Mouse (Mus musculus): ENCODE measurements at regions not wholly inside any gene's neighbourhood (a gene's known extent, or its start where the extent isn't known, plus 50 kb on each side); places are given as distances from the start of the nearest gene placed in this dataset.

DNA sequence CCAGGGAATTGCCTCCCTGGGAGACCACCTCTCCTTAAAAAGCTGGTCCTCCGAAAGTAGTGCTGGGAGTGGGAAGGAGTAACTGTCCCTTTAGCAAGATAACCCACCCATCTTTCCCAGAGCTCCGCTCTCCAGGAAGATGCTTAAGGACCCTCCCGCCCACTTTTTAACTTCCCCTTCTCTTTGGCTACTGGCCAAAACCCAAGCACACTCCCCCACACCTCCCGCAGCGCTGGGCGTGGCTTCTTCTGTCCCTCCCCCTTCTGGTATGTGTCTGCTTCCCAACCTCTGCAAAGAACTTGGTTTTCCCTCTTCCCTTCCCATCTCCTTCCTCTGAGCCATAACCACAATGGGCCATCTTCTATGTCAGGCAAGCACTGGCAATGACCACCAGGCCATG, 85.4 kb downstream of the Rpap3 start:
- no peak for DNase-seq (ENCODE audit: low spot score)

DNA sequence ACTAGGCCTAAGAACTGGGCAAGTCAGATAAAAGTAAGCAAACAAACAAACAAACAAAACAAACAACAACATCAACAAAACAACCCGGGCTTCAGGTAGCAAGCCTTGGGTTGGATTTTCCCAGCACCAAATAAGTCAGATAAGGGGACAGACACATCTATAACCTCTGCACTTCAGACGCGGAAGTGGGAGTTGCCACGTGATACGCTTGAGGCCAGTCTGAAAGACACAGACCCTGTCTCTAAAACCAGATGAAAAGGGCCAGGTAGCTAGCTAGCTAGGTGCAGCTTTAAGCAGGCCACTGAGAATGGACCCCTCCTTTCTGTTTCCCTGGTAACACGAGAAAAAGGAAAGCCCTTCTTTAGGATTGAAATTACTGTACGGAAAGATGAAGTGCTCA, 85.9 kb downstream of the Rpap3 start:
- no peak for DNase-seq (ENCODE audit: low spot score)

DNA sequence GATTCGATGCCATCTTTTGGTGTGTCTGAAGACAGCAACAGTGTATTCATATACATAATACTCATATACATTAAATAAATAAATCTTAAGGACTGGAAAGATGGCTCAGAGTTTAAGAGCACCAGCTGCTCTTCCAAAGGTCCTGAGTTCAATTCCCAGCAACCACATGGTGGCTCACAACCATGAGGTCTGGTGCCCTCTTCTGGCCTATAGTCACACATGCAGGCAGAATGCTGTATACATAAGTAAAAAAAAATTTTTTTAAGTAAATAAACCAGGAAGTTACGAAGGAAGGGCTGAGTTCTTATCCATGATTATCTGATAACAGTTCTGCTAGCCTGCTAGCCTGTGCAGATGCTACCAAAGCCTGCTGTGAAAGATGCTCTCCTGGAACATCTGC, 93.3 kb downstream of the Rpap3 start:
- no peak for DNase-seq (ENCODE audit: low spot score)

DNA sequence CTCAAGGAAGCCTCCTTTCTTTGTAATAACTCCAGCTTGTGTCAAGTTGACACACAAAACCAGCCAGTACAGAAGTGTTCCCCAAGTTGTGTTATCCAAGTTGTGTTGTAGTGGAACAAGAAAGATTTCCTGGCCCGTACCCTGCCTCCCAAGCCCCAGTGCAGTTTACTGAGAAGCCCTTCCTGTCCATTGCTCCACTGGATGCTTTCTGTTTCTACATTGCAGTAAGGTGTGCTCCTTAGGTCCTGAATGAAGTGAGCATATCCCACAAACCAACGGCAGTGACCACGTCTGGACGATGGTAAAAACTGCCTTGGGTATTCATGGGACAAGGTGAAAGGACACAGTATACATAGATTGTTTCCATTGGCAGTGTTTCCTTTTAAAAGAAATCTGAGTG, 94.9 kb downstream of the Rpap3 start:
- DNase-seq (ENCODE audit: low spot score): no peak

DNA sequence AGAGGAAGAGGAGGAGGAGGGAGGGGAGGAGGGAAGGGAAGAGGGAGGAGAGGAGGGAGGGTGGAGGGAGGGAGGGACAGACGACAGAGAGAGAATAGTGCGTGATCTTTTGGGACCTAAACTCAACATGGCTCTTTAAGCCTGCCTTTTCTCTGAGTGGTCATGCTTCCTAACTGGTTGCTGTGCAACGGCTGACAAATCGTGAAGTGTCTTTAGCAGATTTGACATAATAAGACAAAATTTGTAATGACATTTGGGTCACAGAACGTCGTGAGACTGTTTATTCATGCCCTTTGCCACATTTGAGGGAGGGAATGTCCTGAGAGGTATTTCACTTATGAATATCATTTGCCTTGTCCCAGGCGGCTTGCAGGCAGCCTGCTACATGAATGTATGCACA, 96.1 kb downstream of the Rpap3 start:
- DNase-seq (ENCODE audit: low spot score): no peak

DNA sequence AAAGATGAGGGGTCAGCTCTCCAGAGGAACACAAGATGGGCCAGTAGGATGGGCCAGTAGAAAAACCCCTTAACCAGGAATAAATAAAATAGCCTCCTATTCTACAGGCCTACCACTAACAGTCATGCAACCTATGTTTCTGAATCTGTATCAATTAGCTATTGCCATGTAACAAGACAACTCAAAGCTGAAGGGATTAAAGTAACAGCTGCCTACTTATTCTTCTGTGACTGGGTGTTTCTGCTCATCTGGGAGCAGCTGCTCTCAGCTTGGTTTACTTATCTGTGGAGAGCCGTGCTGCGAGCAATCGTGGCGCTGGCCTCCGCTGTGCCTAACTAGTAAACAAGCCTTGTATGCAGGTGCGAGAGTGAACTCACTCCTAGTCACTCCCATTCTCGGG, 97.0 kb downstream of the Rpap3 start:
- no peak for DNase-seq (ENCODE audit: low spot score)

DNA sequence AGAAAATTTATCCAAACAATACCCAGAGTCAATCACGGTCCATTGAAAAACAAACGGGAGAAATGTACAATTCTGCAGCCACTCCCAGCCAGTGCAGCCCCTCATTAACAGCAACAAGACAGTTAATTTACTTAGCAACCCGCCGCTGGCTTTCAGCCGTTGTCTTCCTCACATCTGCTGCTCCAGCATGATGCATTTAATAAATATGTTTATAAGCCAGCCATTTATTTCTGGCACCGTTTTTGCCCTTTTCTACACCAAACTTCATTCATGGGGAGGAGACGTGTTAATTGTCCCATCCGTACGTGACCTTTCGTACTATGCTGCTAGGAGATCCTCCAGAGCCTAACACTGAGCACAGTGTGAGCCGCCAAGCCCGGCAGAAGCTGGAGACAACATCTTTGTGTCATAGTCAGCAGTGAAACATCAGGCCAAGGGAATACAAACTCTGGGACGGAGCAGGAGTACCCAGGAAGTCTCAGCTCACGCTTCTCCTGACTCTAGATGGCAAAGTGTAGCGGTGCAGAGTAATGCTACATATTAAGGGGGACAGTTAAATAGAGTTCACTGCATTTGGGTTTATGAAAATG, 97.9 kb downstream of the Rpap3 start:
- DNase-seq (ENCODE audit: low spot score): no peak

DNA sequence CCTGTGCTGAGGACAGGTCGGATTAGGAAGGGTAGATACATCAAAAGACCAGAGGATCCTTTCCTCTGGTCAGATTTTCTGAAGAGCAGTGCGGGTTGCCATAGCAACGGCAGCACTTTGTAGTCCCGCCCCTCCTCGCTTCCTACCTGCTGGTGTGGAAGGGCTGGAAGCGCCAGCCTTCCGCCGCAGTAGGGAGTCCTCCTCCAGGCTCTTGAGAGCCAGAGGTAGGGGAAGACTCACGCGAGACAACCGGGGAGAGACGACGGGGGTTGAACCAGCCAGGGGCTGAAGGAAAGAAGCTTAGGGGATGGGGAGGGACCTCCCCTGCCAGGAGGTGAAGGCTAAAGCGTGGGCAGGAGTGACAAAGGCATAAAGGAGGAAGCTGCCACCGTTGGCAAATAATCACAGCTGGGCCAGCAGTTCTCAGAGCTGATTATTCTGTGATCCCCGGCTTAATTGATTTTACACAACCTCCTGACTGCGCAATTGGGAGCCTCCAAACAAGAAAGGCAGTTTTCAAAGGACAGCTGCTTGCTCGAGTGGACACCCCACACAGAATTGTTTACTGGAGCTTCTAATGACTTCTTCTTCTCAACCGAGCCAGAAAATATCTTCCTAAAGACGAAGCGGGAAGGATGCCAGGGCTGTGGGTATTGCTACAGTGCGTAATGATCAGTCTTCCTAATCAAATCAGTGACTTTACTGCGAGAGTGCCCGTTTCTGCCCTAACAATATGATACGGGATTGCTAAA, 98.8 kb downstream of the Rpap3 start:
- DNase-seq (ENCODE audit: low spot score): no peak

DNA sequence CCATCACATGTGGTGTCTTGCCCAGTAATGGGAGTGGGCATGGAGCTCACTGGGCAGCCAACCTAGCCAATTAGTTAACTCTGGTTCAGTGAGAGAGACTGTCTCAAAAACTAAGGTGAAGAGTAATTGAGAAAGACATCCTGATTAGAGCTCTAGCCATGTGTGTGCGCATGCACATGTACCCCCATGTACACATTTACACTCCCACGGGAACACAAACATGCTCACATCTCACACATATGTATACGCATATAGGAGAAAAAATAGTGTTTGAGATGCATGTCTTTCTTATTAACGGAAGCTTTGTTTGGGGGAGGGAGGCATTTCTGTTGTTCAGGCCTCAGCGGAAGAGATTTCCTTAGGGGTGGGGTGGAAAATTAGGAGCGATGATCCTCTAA, 99.4 kb downstream of the Rpap3 start:
- DNase-seq (ENCODE audit: low spot score): no peak

DNA sequence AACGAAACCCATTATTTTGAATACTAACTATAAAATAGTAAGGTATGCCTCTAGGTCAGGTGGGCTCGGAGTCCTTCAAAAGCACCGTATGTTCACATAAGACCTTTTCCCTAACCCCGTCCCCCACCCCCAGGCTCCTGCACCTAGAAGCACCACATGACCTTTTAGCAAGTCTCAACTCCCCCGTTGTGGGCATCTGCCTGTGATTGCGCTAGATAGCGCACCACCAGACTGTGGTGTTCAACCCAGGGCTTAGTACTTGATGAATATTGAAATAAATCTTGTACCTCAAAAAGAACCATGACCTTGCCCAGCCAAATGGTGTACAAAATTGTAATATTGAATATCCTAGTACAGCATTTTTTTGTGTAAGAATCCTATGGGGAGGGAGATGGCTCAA, 99.8 kb downstream of the Rpap3 start:
- no peak for DNase-seq (ENCODE audit: low spot score)

DNA sequence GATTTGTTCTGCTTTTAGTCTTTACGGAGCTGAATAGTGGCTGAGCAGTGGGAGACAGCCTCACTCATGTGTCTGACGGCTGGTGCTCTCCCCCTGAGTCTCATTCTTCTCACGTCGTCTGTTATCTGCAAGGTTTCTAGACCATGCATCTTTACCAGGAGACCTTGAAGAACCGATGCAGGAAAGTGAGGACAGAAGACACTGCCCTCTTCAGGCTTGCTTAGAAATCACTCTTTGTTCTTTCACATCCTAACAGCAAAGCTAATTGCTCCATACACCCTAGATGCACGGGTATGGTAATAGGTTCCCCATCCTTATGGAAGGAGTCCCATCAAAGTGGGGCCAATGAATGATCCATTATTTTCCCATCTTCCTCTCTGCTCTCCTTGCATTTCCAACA, 102.1 kb downstream of the Rpap3 start:
- DNase-seq (ENCODE audit: low spot score): no peak

DNA sequence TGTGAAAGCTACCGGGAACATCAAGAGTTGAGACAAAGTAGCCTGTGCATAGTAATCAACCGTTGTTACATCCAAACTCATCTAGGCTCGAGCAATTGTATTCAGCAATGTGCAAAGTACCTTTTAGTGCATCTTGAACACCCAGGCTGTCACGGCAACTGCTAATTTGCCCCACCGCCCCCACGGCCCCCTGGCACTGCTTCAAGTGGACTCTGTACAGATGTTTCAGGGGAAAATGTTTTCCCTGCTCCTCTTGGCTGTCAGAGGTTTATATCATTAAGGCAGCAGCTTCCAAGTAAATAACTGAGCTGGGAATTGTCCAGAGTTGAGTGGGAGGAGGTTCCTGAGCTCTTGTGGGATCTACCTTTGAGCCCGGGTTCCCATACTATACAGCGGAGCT, 107.4 kb downstream of the Rpap3 start:
- no peak for DNase-seq (ENCODE audit: low spot score)

DNA sequence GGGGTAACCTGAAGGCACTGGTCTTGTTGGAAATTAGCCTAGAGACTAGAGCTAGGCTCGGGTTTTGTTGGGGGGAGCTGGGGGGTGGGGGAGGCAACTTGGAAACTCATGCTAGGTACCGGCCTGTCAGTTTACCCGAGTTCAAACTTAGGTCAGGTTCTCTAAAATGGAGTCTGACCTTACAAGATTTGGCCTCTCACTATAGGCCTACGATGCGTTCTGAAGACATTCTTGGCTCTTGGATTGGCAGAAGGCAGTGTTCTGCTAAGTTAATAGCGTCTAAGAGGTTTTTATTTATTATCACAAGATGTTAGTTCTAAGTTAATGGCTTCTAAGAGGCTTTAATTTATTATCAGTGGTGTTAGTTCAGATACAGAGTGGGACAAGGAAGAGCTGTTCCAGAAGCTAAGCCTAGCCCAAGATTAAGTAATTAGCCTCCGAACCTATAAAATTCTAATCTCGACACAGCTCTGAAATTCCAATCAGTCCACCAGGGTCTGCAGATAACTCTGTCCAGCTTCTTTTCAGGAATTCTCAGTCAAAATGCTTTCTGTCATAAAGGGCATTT, 109.0 kb downstream of the Rpap3 start:
- DNase-seq (ENCODE audit: low spot score): no peak

DNA sequence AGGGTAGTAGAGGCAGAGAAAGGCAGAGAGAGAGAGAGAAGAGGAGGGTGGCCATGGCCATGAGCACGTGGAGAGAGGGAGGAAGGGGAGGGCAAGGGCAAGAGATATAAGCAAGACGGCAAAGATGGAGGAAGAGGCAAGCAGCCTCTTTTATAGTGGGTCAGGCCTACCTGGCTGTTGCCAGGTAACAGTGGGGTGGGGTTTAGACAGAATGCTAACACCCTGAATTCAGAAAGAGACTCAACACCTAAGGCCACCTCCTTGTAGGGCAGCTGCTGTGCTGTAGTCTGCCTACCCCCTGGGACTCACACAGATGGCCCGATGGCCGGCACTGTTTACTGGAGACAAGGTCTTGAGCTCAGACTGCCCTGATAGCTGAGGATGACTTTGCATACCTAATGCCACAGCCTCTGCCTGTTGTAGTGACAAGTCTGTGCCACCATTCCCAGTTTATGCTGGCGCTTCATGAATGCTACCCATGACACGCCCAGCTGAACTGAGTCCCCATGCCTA, 110.3 kb downstream of the Rpap3 start:
- no peak for DNase-seq (ENCODE audit: low spot score)

DNA sequence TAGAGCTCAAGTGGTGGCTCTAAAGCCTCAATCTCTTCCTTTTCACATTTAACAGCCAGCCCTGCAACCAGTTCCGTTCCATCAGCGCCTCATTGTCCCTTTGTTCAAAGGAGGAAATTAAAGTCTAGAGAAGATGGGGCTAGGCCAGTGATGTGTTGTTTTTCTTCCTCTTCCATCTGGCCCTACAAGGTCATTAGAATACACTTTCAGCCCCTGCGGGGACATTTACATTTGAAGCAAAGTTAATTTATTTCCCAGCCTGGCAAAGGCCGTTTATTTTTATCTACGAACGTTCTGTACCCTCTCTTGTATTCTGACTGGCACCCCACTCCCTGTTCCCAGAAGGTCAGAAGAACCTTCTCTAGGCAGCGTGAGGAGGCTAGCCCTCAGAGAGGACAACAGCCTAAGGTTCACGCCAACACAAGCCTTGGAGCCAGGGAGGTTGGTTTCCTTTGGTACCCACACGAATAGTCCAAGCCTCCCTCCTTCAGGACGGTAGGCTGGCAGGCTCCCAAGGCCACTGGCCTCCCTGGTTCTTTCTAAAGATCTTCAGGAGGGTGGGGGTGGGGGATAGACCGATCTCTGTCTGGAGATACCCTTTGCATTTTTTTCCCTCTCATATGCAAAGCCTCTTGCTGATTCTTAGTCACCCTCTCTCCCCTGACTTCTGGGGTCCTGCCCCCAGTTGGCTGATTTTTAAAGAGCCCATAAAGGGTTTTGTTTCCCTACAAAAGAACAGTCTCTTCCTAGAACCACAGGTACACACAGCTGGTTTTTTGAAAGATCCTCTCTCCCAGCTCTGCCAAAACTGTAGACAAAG, 111.6 kb downstream of the Rpap3 start:
- no peak for DNase-seq (ENCODE audit: low spot score)

DNA sequence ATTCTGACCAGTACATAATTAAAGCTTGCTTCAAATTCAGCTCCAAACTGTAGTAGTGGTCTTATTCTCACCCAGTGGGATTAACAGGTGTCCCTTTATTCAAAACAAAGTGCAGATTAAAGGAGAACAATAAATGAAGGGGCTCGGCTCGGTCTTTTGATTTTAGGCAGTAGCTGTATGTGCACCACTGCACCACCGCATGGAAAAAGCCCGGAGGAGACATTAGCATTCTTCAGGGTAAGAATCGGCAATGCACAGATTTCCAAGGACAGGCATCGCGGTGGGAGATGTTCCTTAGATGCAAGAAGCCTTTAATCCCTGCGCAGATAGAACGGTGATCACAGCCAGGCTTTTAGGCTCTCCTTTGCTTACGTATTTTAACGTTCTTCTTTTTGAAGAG, 112.8 kb downstream of the Rpap3 start:
- no peak for DNase-seq (ENCODE audit: low spot score)

DNA sequence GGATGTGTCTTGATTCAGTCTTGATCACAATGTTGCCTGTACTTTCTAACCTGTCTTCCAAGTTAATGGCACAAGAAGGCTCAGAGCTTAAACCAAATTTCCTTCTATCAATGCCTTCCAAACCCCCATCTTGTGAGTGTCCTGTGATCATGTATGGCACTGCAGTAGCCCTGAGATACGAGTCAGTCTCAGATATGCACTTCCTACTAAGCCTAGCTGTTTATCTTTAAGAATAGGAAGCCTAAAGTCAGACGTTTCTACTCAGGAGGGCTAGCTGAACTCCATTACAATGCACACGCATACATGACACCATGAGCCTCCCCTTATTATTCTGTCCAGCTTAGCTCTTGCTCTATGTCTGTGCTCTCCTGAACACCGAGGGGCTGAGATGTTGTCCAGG, 114.2 kb downstream of the Rpap3 start:
- no peak for DNase-seq (ENCODE audit: low spot score)

DNA sequence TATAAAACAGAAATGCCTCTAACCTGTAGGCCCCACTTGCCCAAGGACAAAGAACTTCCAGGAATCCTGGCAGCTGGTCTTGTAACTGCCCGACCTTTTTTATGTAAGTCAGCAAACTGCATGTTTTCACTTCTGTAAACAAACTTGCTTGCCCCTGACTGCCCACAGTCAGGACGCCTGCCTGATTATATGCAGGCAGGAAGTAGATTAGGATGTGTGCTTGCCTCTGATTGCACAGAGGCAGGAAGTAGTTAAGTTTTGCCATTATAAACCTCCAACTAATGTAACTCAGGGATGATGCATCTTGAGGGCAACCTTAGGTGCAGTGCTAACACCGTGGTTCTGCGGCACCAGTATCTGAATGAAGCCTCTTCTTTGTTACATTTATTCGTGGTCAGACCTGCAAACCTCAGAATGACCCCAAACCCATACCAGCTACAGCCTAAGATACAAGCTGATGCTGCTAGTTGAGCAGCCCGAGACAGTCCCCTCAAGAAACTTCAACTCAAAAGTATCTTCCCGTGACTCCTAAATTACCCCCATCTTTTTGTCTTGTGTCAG, 114.8 kb downstream of the Rpap3 start:
- DNase-seq (ENCODE audit: low spot score): no peak

DNA sequence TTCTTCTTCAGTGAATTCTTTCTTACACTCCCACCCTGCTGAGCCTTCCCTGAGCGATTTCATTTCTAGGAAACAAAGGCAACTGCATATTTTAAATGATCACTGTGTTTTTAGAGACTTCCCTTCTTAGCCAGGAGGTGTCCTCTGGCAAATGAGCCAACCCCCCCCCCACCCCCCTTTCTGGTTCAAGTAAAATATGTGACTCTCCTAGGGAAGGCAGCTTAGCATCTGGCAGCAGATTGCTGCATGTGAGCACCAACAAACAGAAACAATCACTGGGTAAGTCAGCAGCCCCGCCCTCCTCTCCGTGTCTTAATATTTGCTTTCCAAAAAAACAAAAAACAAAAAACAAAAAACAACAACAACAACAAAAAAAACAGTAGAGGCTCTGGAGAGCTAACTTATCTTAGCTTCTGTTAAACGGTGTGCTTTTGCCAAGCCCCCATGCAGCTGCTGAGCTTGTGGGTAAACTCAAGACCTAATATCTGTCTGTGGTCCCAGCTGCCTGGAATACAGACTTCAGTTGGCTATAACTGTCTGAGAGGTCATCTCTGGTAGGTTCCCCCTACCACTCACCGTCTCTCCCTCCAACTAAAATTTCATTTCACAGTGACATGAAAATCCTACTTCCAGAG, 117.9 kb downstream of the Rpap3 start:
- no peak for DNase-seq (ENCODE audit: low spot score)

DNA sequence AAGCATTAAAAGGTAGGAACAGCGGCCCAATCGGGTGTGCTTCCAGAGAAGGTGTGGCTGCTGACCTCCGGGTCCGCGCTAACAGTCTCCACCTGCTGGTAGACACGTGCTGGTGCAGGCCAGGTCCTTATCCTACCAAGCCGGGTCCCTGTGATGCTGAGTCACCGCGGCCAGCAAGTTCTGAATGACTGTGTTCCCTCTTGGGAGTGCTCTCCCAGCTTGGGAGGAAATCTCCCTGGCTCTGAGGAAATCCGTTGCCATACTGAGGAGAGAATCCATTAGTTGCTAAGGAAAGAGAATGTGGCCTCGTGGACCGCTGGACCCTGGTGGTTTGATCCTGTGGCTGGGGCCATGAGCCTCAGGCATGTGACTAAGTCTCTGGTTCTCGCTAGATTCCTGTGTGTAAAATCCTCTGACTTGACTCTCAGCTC, 123.9 kb downstream of the Rpap3 start:
- peak; percentile 67 for DNase-seq (ENCODE audit: low spot score)

DNA sequence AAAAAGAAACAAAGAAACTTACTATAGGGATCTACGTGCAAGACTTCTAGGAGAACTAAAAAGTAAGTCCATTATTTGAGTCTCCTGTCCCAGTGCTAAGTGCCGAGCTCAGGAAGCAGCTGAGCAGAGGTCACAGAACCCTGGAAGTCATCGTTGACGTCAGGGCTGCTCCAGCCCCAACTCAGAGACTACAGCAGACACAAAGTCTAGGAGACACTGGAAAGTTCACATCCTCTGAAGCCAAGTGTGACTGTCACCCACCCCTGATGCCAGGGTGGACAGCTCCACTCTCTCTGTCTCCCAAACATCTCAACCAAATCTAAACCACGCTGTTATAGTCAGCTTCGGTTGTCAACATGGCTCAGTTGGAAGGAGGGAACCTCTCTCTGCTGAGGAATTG, 124.9 kb downstream of the Rpap3 start:
- DNase-seq (ENCODE audit: low spot score): no peak

DNA sequence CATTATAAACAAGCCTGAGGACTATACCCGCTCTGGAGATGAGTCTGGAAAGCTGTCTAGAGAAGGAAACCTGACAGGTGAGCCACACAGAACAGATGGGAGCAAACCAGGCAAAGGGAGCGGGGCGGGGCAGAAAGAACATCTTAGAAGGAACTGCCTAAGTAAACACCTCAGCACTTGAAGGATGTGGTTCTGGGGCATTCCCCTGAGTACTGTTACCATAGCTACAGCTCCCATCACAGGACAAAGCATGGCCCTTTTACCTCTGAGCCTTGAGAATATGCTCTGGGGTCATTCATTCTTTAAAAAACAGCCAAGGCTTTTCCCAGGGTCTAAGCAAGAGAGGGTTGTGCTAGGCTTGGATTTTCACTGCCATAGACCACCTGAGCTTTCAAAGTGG, 127.6 kb downstream of the Rpap3 start:
- no peak for DNase-seq (ENCODE audit: low spot score)

Measured in urinary bladder, adult 2 months (tissue).